Mouse (Mus musculus): ENCODE results near the gene Dzip1. TPM values are rescaled to one million over a fixed set of nuclear protein-coding genes. Genes with fewer than 3 reads are reported as not detected.

Dzip1 gene
- total RNA-seq, 2 experiments from 2014 or later, result 127 to 138 TPM

DNA sequence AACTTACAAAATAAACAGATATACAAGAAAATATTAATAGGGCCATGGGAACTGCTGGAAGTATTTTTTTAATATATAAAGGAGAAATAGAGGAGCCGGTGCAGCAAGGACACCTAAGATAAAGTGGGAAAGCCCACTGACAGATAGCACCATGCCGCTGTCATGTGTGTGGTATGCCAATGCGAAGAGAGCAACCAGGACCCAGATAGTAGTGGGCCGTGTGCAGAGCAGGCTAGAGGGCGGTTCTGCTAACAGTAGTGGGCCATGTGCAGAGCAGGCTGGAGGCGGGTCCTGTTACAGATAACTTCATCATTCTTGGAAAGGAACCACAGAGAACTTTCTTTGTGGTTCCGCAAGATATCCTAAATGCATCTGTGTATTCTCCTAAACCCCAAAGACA is 88.5 kb downstream of the Dzip1 start:
- no peak for DNase-seq (ENCODE audit: low spot score in 2 of 2)

DNA sequence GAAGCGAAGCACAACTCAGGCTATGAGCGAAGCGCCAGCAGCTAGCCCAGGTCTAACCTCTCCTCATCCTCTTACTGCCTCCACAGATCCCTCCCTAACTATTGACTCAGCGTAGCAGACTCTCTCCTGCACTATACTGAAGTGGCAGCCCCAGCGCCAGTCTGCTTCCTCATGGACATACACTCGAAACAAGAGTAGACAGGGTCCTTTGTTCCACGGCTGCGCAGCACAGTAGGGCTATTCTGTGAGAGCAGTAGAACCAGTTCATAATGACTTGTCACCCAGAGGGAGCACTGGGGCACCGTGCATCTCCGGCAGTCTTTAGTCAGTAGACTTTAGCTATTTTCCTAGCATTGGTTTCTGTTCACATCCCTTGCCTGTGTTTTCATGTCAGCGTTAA is 89.1 kb downstream of the Dzip1 start:
- no peak for DNase-seq (ENCODE audit: low spot score in 2 of 2)

DNA sequence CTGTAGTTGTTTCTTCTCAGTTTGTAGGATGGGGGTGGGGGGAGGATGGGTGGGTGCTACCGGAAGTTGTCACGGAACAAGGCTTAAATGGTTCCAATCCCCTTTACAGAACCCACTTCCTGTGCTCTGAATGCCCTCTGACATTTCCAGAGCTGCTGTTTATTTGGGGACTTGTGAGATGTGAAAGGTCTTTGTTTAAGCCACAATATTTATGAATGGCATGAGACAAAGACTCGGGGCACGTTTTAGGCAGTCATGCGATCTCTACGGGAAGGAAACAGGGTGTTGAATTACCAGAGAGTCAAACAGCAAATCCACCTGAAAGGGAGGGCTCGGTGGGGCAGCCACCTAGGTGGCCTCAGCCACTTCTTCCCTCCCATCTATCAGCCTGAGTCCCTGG is 90.9 kb downstream of the Dzip1 start:
- DNase-seq (ENCODE audit: low spot score in 2 of 2), result no peak

DNA sequence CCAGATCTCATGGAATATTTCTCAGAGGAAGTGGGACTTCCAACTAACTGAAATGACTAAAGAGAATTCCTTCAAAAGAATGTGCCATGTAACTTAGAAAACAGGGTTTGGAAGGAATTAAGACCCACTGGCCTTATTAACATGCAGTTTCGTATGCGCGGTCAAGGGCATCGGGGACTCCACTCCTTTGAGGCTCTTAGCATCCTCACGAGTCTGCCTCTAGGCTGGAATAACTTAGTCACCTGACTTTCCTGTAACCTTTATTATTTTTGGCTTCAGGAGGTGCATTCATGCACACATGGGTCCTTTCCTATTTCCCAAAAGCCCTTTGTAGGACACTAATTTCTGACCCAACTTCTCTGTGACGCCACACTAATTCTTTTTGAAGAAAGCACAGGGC is 92.0 kb downstream of the Dzip1 start:
- no peak for DNase-seq (ENCODE audit: low spot score in 2 of 2)

DNA sequence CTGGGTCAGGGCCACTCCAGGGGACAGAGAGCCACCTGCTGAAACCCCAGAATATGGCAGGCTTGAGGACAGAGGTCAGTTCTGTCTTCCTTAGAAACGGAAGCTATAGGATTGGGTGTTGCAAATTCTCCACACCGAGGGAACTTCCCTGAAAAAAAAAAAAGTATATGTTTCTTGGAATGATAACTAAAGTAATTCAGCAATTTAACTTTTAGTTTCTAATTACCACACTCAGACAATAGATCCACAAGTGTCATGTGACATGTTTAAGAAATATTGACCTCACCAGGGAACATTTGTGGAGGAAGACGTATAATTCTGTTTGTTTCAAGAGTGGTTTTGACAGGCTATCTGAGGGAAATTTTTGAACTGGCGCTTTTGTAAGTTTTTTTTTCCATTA is 93.7 kb downstream of the Dzip1 start:
- DNase-seq (ENCODE audit: low spot score in 2 of 2), result no peak

DNA sequence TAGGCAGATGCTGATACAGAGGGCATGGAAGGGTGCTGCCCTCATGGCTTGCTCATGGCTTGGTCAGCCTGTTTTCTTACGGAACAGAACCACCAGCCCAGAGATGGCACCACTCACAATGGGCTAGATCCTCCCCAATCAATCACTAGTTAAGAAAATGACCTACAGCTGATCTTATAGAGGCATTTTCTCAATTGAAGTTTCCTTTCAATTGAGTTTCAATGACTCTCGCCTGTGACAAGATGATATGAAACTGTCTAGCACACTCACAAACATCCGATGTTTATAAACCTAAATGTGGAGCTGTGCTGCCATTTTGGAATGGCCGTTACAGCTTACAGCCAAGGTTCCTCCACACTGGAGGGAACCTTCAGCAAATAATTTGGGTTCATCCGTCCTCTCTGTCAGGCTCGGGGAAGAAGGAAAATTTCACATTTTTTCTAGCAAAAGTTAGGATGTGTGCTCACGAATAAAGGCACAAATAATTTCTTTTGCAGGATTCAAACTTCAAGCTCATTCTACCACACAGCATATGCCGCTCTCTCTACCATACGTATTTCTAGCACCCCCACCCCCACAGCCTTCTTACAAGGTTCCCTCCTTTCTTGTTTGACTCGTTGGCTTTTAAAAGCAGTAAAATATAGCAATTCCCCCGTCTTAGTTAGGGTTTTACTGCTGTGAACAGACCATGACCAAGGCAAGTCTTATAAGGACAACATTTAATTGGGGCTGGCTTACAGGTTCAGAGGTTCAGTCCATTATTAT is 95.7 kb downstream of the Dzip1 start:
- no peak for DNase-seq (ENCODE audit: low spot score in 2 of 2)

DNA sequence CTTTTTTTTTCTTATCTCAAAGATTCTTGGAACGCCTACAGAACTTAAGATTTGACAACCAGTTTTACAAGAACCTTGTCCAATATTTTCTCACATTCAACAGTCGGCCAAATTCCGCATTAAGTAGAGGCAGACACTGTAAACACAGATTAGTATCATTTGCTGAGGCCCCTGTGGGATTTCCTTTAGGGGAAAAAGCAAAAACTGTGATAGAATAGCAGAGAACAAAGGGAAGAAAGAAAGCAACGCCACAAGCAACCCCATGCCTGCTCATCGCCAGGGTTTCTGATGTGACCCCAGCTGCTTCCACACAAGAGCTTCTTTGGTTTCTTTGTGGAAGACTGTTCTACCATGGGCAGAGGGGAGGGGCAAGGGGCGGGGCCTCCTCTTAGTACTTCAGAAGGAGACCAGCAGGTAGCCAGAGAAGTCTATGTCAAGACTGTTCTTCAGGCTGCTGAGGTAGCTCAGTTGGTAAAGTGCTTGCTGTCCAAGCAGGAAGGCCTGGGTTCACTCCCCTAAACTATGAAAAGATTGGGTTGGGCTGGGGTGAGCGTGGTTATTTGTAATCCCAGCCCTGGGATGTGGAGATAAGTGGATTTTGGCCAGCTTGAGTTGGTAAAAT is 97.9 kb downstream of the Dzip1 start:
- DNase-seq (ENCODE audit: low spot score in 2 of 2), result no peak

DNA sequence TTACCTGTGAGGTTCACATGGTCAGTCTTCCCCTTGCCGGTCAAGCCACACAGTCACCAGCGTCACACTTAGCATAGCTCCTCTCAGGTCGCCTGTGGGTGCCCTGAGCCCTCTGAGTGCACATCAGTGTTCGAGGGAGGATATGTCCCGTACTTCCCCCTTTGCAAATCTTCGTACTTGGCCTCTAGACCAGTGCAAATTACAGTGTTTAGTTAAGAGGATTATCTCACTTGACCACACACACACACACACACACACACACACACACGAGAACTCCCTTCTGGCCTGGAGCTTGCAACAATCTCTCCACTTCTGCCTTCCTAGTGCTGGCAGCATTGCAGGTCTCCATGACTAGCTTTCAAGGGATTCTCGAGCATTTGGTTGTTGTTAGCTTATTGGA is 98.9 kb downstream of the Dzip1 start:
- no peak for DNase-seq (ENCODE audit: low spot score in 2 of 2)

Other genes starting within 250 kb of the Dzip1 start
- gene Abcc4, start 219.2 kb downstream of the Dzip1 start, total RNA-seq (2021), result 1 to 10 TPM; 7.4 to 7.7 TPM
- 10 to 100 TPM; 16.6 to 19.4 TPM for gene Cldn10, start 137.6 kb downstream of the Dzip1 start, total RNA-seq (2021)
- 10 to 100 TPM; 28.1 to 30.1 TPM for gene Dnajc3, start 12.5 kb upstream of the Dzip1 start, total RNA-seq (2021)
- 10 to 100 TPM; 34.3 to 39.3 TPM for gene Uggt2, start 174.0 kb upstream of the Dzip1 start, total RNA-seq (2021)
- 10 to 100 TPM; 85.3 to 90.2 TPM for gene Hs6st3, start 212.9 kb upstream of the Dzip1 start, total RNA-seq (2021)